Mouse (Mus musculus) liver, postnatal 0 days (tissue): ENCODE measurements at regions not wholly inside any gene's neighbourhood (a gene's known extent, or its start where the extent isn't known, plus 50 kb on each side); places are given as distances from the start of the nearest gene placed in this dataset.
A peak's percentile ranks its signal among the peaks of the same experiment; 100 is the strongest.

Experiments
- ATAC-seq: fragments of 200-750 bp; cut with Nextera tagmentation; 2 replicates; pipeline ENCODE4 v1.8.0; 2017; ENCODE audit warnings: mild to moderate bottlenecking, moderate library complexity
- DNase-seq: peaks from one replicate; pipeline ENCODE4 v3.0.0-alpha.2; 2016
- H3K27ac ChIP-seq: fragments of 300-500 bp; sonication (generic); 2 replicates; pipeline ENCODE4 v1.5.1; 2014; ENCODE audit warnings: antibody characterized with exemption, moderate library complexity, mild to moderate bottlenecking, low read depth
- H3K27me3 ChIP-seq: fragments of 300-500 bp; sonication (generic); 2 replicates; pipeline ENCODE4 v1.6.1; 2014; ENCODE audit warnings: low read length, control low read depth, mixed read lengths; ENCODE audit not compliant: insufficient read depth
- H3K36me3 ChIP-seq: fragments of 300-500 bp; sonication (generic); replicated peaks from 2 replicates; pipeline ENCODE4 v1.6.1; 2014; ENCODE audit warnings: mild to moderate bottlenecking, control low read depth, low read length, moderate library complexity, mixed read lengths; ENCODE audit not compliant: insufficient read depth
- H3K4me1 ChIP-seq: fragments of 300-500 bp; sonication (generic); 2 replicates; pipeline ENCODE4 v1.6.1; 2014; ENCODE audit warnings: antibody characterized with exemption, mild to moderate bottlenecking, control low read depth; ENCODE audit not compliant: insufficient read depth
- H3K4me2 ChIP-seq: fragments of 300-500 bp; sonication (generic); 2 replicates; pipeline ENCODE4 v1.6.1; 2014; ENCODE audit warnings: low read depth, mild to moderate bottlenecking, low read length, moderate library complexity, mixed read lengths
- H3K4me3 ChIP-seq: fragments of 300-500 bp; sonication (generic); 2 replicates; pipeline ENCODE4 v1.5.1; 2014; ENCODE audit warnings: low read depth, low read length
- H3K9ac ChIP-seq: fragments of 300-500 bp; sonication (generic); replicated peaks from 2 replicates; pipeline ENCODE4 v1.6.1; 2014; ENCODE audit warnings: mild to moderate bottlenecking, moderate library complexity
- H3K9me3 ChIP-seq: fragments of 300-500 bp; sonication (generic); 2 replicates; pipeline ENCODE4 v1.6.1; 2016; ENCODE audit warnings: mild to moderate bottlenecking, control low read depth, low read length, mixed read lengths
- CTCF ChIP-seq: sonication (generic); IDR thresholded peaks from 2 replicates; pipeline ENCODE4 v1.5.1; 2016; ENCODE audit warnings: antibody characterized with exemption, low read depth
- EP300 ChIP-seq: IDR thresholded peaks from 2 replicates; pipeline ENCODE4 v1.6.1; 2016; ENCODE audit warnings: antibody characterized with exemption, low read depth, mild to moderate bottlenecking
- WGBS: fragments of 180-500 bp; shearing (Covaris S2); extraction: QIAGEN DNeasy Blood & Tissue Kit; methylation state at CpG from one replicate; pipeline ENCODE4 v1.1.7; 2014; ENCODE audit not compliant: insufficient replicate concordance; 5-methylcytosine and 5-hydroxymethylcytosine counted together

GRCm38 (mm10) chr8:89679551-89679950 is 635.6 kb upstream of the Sall1 start:
- ATAC-seq = no peak
- H3K27ac ChIP-seq = no peak overlapping the region
- no peak for DNase-seq
- H3K9me3 ChIP-seq = no peaks in the 10 kb centered on the region
- H3K4me3 ChIP-seq = no peak overlapping the region
- H3K9ac ChIP-seq = no peak overlapping the region
- H3K36me3 ChIP-seq = no peaks in the 10 kb centered on the region
- TF ChIP-seq CTCF = no peak
- WGBS = 78% methylated on average over 4 of the region's 4 CpGs
- no peaks in the 10 kb centered on the region for H3K27me3 ChIP-seq
- H3K4me1 ChIP-seq = no peaks in the 10 kb centered on the region
- no peak overlapping the region for H3K4me2 ChIP-seq

- TF ChIP-seq CTCF (no peak), EP300 (no peak)
- 79% methylated on average over 5 of the region's 5 CpGs for WGBS
- Histone ChIP-seq H3K27me3 (no peaks in the 10 kb centered on the region), H3K9me3 (no peaks in the 10 kb centered on the region), H3K4me1 (no peaks in the 10 kb centered on the region), H3K36me3 (no peaks in the 10 kb centered on the region), H3K4me2 (no peak overlapping the region), H3K4me3 (no peak overlapping the region), H3K27ac (no peak overlapping the region), H3K9ac (no peak overlapping the region)
- DNase-seq (no peak), ATAC-seq (no peak)
Measured at GRCm38 (mm10) chr8:89677266-89677665, 633.3 kb upstream of the Sall1 start.

GRCm38 (mm10) chr8:89673911-89674310 is 629.9 kb upstream of the Sall1 start:
- no peaks in the 10 kb centered on the region for H3K27me3 ChIP-seq
- DNase-seq = no peak
- H3K36me3 ChIP-seq = no peaks in the 10 kb centered on the region
- H3K4me2 ChIP-seq = no peak overlapping the region
- H3K4me1 ChIP-seq = no peaks in the 10 kb centered on the region
- H3K9ac ChIP-seq = no peak overlapping the region
- WGBS = 76% methylated on average over 4 of the region's 4 CpGs
- ATAC-seq = no peak
- TF ChIP-seq CTCF (no peak), EP300 (no peak)
- no peaks in the 10 kb centered on the region for H3K9me3 ChIP-seq
- no peak overlapping the region for H3K27ac ChIP-seq
- H3K4me3 ChIP-seq = no peak overlapping the region

- H3K27me3 ChIP-seq = no peaks in the 10 kb centered on the region
- 77% methylated on average over 5 of the region's 5 CpGs for WGBS
- ATAC-seq (no peak), DNase-seq (no peak)
- no peak overlapping the region for H3K27ac ChIP-seq
- no peaks in the 10 kb centered on the region for H3K36me3 ChIP-seq
- H3K4me1 ChIP-seq = no peaks in the 10 kb centered on the region
- H3K9me3 ChIP-seq = no peaks in the 10 kb centered on the region
- no peak for TF ChIP-seq CTCF
- no peak for TF ChIP-seq EP300
- H3K4me3 ChIP-seq = no peak overlapping the region
- no peak overlapping the region for H3K9ac ChIP-seq
- no peak overlapping the region for H3K4me2 ChIP-seq
Measured at GRCm38 (mm10) chr8:89672631-89673030, 628.7 kb upstream of the Sall1 start.

GRCm38 (mm10) chr8:89664911-89665689 is 621.1 kb upstream of the Sall1 start:
- DNase-seq (no peak), ATAC-seq (no peak)
- no peak overlapping the region for H3K4me2 ChIP-seq
- no peak overlapping the region for H3K4me3 ChIP-seq
- H3K27me3 ChIP-seq = no peaks in the 10 kb centered on the region
- WGBS = 69% methylated on average over 9 of the region's 9 CpGs
- H3K9ac ChIP-seq = no peak overlapping the region
- H3K27ac ChIP-seq = no peak overlapping the region
- H3K36me3 ChIP-seq = no peaks in the 10 kb centered on the region
- H3K4me1 ChIP-seq = no peaks in the 10 kb centered on the region
- H3K9me3 ChIP-seq = no peaks in the 10 kb centered on the region
- TF ChIP-seq CTCF (no peak), EP300 (no peak)

GRCm38 (mm10) chr8:89663859-89664258 is 619.9 kb upstream of the Sall1 start:
- no peak overlapping the region for H3K9ac ChIP-seq
- H3K4me3 ChIP-seq = no peak overlapping the region
- no peak overlapping the region for H3K27ac ChIP-seq
- peak; percentile 29 for DNase-seq
- H3K4me2 ChIP-seq = 0 out of 2 replicates have a peak overlapping the region, but pooled peaks have one; percentile 33
- peak; percentile 54 for ATAC-seq
- H3K27me3 ChIP-seq = no peaks in the 10 kb centered on the region
- H3K4me1 ChIP-seq = no peaks in the 10 kb centered on the region
- H3K36me3 ChIP-seq = no peaks in the 10 kb centered on the region
- TF ChIP-seq EP300 = no peak
- TF ChIP-seq CTCF = no peak
- H3K9me3 ChIP-seq = no peaks in the 10 kb centered on the region
- WGBS = 41% methylated on average over 10 of the region's 10 CpGs
